23 mouse cellular contexts compared by ENCODE assay signal in the genomic region with DNA sequence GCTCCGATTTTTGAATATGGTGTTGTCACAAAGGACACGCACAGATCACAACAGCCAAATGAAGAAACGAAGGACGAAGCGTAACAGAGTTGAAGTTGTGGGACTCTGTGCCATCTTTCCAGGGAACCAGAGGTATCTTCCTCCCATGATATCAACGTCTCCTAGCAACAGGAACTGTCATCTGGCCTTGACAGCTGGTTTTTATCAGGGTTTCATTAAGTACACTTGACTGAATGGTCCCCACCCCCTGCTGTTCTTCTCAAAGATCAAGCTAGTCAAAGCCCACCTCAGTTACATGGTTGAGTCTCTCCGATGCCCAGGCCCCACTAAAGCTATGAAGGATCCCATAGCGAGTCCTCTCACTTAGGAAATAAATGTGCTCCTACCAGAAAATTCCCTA. TPM values are rescaled to one million over a fixed set of nuclear protein-coding genes. Genes with fewer than 3 reads are reported as not detected.
DNase-seq lines count a peak whose midpoint lies in the region; ATAC-seq lines count a peak whose summit lies in the region.
"Had no signal": no experiment of that assay in that cellular context is flagged by ENCODE, and none has a peak within 500 bp of the region (broad histone marks: within the 10 kb centered on the region; RNA-seq: fewer than 3 reads in every experiment).

No protein-coding gene starts in this region.

- peaks cover 5% of the 10 kb centered on the region; the same call in 1 of the 2 replicates for H3K4me1 ChIP-seq in forebrain, embryonic 11.5 days (replicated peaks; ENCODE audit: control insufficient read depth, insufficient read depth, low read length)
- H3K4me1 ChIP-seq in forebrain, embryonic 13.5 days: peaks cover 7% of the 10 kb centered on the region
- H3K4me1 ChIP-seq in heart, embryonic 11.5 days (ENCODE audit: control insufficient read depth, insufficient read depth, low read length): peaks cover 47% of the 10 kb centered on the region
- peaks cover 25% of the 10 kb centered on the region for H3K4me1 ChIP-seq in hindbrain, embryonic 10.5 days (replicated peaks)
- H3K4me1 ChIP-seq in hindbrain, embryonic 13.5 days (replicated peaks): peaks cover 7% of the 10 kb centered on the region; the same call in 1 of the 2 replicates

- no peaks in the 10 kb centered on the region for H3K9me3 ChIP-seq in forebrain, embryonic 11.5 days (ENCODE audit: control insufficient read depth, low read length)
- H3K9me3 ChIP-seq in forebrain, embryonic 13.5 days (replicated peaks): no peaks in the 10 kb centered on the region
- no peaks in the 10 kb centered on the region for H3K9me3 ChIP-seq in heart, embryonic 11.5 days (replicated peaks; ENCODE audit: control insufficient read depth, low read length)
- H3K9me3 ChIP-seq in hindbrain, embryonic 10.5 days: no peaks in the 10 kb centered on the region
- no peaks in the 10 kb centered on the region for H3K9me3 ChIP-seq in hindbrain, embryonic 13.5 days
- H3K9me3 ChIP-seq: embryonic facial prominence, embryonic 15.5 days; forebrain, embryonic 10.5 days had no signal

- DNase-seq in forebrain, embryonic 11.5 days (ENCODE audit: low spot score): peak; percentile 4
- no peak for DNase-seq in heart, adult 8-10 months (ENCODE audit: low spot score)
- peak; percentile 19 for DNase-seq in hindbrain, embryonic 10.5 days (ENCODE audit: low spot score)
- peak; percentile 34 for DNase-seq in retina, postnatal 1 day
- no peak for DNase-seq in left cerebral cortex, adult 9 months (ENCODE audit: low spot score in 2 of 2)
- DNase-seq: adrenal gland, postnatal 10 days; cerebellum, adult 11 months; cerebellum, adult 8-10 months; cerebellum, postnatal 14 days; gastrocnemius, postnatal 25 days; kidney, adult 8-10 months had no signal

- H3K27me3 ChIP-seq in forebrain, embryonic 11.5 days (ENCODE audit: control insufficient read depth, insufficient read depth, low read length): no peaks in the 10 kb centered on the region
- H3K27me3 ChIP-seq in forebrain, embryonic 13.5 days: no peaks in the 10 kb centered on the region
- no peaks in the 10 kb centered on the region for H3K27me3 ChIP-seq in heart, embryonic 11.5 days (ENCODE audit: control insufficient read depth, insufficient read depth, low read length)
- no peaks in the 10 kb centered on the region for H3K27me3 ChIP-seq in hindbrain, embryonic 10.5 days (ENCODE audit: insufficient read depth, poor library complexity, severe bottlenecking)
- H3K27me3 ChIP-seq in hindbrain, embryonic 13.5 days: no peaks in the 10 kb centered on the region
- H3K27me3 ChIP-seq: CH12.LX; embryonic facial prominence, embryonic 15.5 days had no signal

- WGBS in forebrain, embryonic 11.5 days: 87% methylated on average over 8 of the region's 8 CpGs
- WGBS in forebrain, embryonic 13.5 days: 84% methylated on average over 8 of the region's 8 CpGs
- WGBS in heart, embryonic 11.5 days (ENCODE audit: insufficient replicate concordance): 71% methylated on average over 8 of the region's 8 CpGs
- 79% methylated on average over 8 of the region's 8 CpGs for WGBS in hindbrain, embryonic 10.5 days
- WGBS in hindbrain, embryonic 13.5 days: 81% methylated on average over 8 of the region's 8 CpGs

- no peak overlapping the region for H3K4me3 ChIP-seq in forebrain, embryonic 11.5 days (ENCODE audit: low read depth, low read length)
- no peak overlapping the region for H3K4me3 ChIP-seq in forebrain, embryonic 13.5 days
- no peak overlapping the region for H3K4me3 ChIP-seq in heart, embryonic 11.5 days (ENCODE audit: low read depth, low read length)
- no peak overlapping the region for H3K4me3 ChIP-seq in hindbrain, embryonic 10.5 days
- H3K4me3 ChIP-seq in hindbrain, embryonic 13.5 days: no peak overlapping the region
- H3K4me3 ChIP-seq: erythroblast, embryonic 14.5 days; forebrain, embryonic 10.5 days had no signal

- no peaks in the 10 kb centered on the region for H3K36me3 ChIP-seq in forebrain, embryonic 11.5 days (ENCODE audit: control insufficient read depth, insufficient read depth, low read length)
- H3K36me3 ChIP-seq in forebrain, embryonic 13.5 days (ENCODE audit: poor library complexity, severe bottlenecking): no peaks in the 10 kb centered on the region
- H3K36me3 ChIP-seq in heart, embryonic 11.5 days (ENCODE audit: control insufficient read depth, insufficient read depth, low read length): no peaks in the 10 kb centered on the region
- no peaks in the 10 kb centered on the region for H3K36me3 ChIP-seq in hindbrain, embryonic 10.5 days
- no peaks in the 10 kb centered on the region for H3K36me3 ChIP-seq in hindbrain, embryonic 13.5 days
- H3K36me3 ChIP-seq: embryonic facial prominence, embryonic 15.5 days; forebrain, embryonic 10.5 days had no signal

- no peak overlapping the region for H3K27ac ChIP-seq in forebrain, embryonic 11.5 days (ENCODE audit: low read depth, low read length)
- H3K27ac ChIP-seq in forebrain, embryonic 13.5 days: no peak overlapping the region
- 0 out of 2 replicates have a peak overlapping the region, but pooled peaks have one; percentile 3 for H3K27ac ChIP-seq in heart, embryonic 11.5 days (ENCODE audit: low read depth, low read length)
- H3K27ac ChIP-seq in hindbrain, embryonic 10.5 days: no peak overlapping the region
- no peak overlapping the region for H3K27ac ChIP-seq in hindbrain, embryonic 13.5 days
- H3K27ac ChIP-seq: embryonic facial prominence, embryonic 15.5 days; forebrain, embryonic 10.5 days; kidney, postnatal 0 days had no signal

- no peak overlapping the region for H3K4me2 ChIP-seq in forebrain, embryonic 11.5 days (ENCODE audit: low read depth, low read length, severe bottlenecking)
- H3K4me2 ChIP-seq in forebrain, embryonic 13.5 days: no peak overlapping the region
- H3K4me2 ChIP-seq in heart, embryonic 11.5 days: no peak overlapping the region
- H3K4me2 ChIP-seq in hindbrain, embryonic 13.5 days: no peak overlapping the region

- ATAC-seq in forebrain, embryonic 11.5 days (replicated peaks; ENCODE audit: low FRiP score): no peak
- no peak for ATAC-seq in forebrain, embryonic 13.5 days
- ATAC-seq in heart, embryonic 11.5 days (replicated peaks; ENCODE audit: insufficient number of reproducible peaks, low FRiP score, low TSS enrichment): no peak
- no peak for ATAC-seq in hindbrain, embryonic 13.5 days (ENCODE audit: low FRiP score)
- ATAC-seq: forebrain, embryonic 16.5 days; hindbrain, embryonic 16.5 days; inflammation-experienced regulatory T-cells, adult 6 months; intestine, postnatal 0 days had no signal

- no peak overlapping the region for H3K9ac ChIP-seq in forebrain, embryonic 11.5 days (ENCODE audit: low read length)
- H3K9ac ChIP-seq in forebrain, embryonic 13.5 days: no peak overlapping the region
- no peak overlapping the region for H3K9ac ChIP-seq in heart, embryonic 11.5 days (ENCODE audit: low read depth, low read length)
- H3K9ac ChIP-seq in hindbrain, embryonic 13.5 days: no peak overlapping the region
- H3K9ac ChIP-seq: embryonic facial prominence, embryonic 15.5 days had no signal

RNA-seq across cellular contexts. Expression of a gene that starts 47.4 kb away (rescaled TPM):
- polyA plus RNA-seq in forebrain, embryonic 11.5 days (2014; fragmentation: Nextera tagmentation; extraction: Ambion mirVana): 31.4 and 31.5 TPM in 2 replicates
- polyA plus RNA-seq in forebrain, embryonic 13.5 days (2015; fragmentation: Nextera tagmentation; extraction: Ambion mirVana): 11.8 and 12.8 TPM in 2 replicates
- polyA plus RNA-seq in heart, embryonic 11.5 days (2014; fragmentation: Nextera tagmentation; extraction: Ambion mirVana): 87.6 and 98.2 TPM in 2 replicates
- total RNA-seq in heart, adult 8-10 months (2022): 100 to 1,000 TPM in 2 of 4 experiments, 10 to 100 TPM in 2; 83.2 to 109 (median 98.8) TPM
- 21.3 and 26.2 TPM in 2 replicates for polyA plus RNA-seq in hindbrain, embryonic 10.5 days (2016; fragmentation: Nextera tagmentation; extraction: Ambion mirVana)
- polyA plus RNA-seq in hindbrain, embryonic 13.5 days (2015; fragmentation: Nextera tagmentation; extraction: Ambion mirVana): 18.6 and 20.2 TPM in 2 replicates

Comparison
In these comparisons a context has a peak if more than half of its experiments do, and no peak if none do; other contexts are left out.
1. DNase-seq: peak in forebrain, embryonic 11.5 days (single experiment), hindbrain, embryonic 10.5 days (single experiment) and retina, postnatal 1 day (single experiment); none in heart, adult 8-10 months (single experiment) and left cerebral cortex, adult 9 months (0 of 2).